Mouse (Mus musculus) T-cell, adult 2 months (primary cell): ENCODE measurements around the gene Clic6.

Experiments used
- DNase-seq: peaks from one replicate; pipeline ENCODE4 v3.0.0; 2022; ENCODE audit warnings: low spot score

Gene Clic6

DNA sequence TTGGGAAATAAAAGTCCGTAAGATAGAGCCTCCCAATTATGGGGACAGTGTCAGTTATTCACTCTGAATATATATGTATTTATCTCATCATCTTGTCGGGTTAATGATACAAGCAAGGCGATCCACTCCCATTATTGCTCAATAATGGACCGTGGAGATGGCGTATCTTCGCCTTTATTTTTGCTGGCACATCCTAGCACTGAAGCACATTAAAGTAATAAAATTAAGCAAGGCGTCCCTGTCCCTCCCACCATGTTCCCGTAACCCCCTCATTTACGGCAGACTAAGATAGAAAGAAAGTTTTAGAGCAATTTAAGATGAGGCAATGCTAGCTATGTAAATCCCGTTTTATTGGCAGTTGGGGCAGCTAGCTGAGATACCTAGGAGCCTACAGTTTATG, 40.4 kb downstream of the Clic6 start:
- no peak for DNase-seq

DNA sequence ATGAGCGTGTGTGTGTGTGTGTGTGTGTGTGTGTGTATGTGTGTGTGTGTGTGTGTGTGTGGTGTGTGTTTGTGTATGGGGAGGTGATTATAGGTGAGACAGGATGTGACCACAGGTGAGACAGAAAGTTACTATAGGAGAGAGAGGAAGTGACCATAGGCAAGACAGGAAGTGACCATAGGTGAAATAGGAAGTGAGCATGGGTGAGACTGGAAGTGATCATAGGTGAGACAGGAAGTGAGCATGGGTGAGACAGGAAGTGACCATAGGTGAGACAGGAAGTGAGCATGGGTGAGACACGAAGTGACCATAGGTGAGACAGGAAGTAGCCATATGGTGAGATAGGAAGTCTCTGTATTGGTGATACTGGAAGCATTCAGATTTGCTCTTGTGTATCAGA, 49.7 kb downstream of the Clic6 start:
- no peak for DNase-seq

DNA sequence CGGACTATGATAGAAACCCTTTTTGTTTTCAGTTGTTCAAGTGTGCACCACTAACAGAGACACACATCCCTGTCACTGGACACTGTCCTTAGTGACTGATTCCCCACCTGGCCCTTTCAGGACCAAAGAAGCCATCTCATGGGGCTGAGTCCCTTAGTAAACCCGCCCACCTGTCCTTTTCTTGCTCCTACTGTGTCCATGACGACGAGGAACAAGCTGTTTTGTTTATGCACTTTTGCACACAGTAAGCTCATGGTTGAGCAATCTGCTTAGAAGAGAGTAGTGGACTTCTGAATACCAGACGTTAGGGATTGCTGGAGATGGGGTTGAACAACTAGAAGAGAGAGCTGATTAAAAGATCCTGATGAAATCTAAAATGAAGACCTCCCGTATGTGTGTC, 52.8 kb downstream of the Clic6 start:
- no peak for DNase-seq

DNA sequence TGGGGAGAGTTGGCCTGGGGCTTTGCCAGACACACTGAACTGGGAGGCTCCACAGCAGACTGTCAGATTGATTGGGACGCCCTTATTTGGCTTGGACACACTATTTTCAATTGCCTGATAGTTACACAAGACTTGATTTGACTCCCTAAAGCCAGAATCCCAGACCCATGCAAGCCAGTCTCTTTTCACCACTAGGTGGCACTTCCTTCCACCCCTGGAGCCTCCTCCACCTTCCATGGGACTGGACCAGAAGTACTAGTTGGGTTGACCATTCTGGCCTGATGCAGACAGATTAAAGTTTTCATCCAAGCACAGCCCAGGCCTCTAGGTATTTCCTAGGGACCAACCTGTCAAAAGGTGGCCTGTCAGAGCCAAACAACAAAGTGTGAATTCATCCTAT, 58.7 kb downstream of the Clic6 start:
- no peak for DNase-seq

DNA sequence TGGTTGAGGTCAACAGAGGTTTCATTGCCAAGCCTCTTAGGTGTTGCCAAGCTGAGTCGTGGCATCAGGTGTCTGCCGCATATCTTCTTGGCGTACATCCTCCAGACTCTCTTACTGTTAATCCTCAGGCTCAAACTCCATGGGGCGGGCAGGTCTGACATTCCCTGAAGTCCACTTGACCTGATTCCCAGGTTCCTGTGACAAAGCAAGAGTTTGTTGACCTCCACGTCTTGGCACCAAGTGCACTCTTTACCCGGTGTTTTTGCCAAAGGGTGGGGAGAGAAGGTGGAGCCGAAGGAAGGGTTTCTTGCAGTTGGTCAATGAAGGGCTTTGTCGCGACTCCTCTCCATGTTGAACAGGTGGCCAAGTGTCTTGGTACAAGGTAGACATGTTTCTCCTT, 63.1 kb downstream of the Clic6 start:
- DNase-seq: no peak

DNA sequence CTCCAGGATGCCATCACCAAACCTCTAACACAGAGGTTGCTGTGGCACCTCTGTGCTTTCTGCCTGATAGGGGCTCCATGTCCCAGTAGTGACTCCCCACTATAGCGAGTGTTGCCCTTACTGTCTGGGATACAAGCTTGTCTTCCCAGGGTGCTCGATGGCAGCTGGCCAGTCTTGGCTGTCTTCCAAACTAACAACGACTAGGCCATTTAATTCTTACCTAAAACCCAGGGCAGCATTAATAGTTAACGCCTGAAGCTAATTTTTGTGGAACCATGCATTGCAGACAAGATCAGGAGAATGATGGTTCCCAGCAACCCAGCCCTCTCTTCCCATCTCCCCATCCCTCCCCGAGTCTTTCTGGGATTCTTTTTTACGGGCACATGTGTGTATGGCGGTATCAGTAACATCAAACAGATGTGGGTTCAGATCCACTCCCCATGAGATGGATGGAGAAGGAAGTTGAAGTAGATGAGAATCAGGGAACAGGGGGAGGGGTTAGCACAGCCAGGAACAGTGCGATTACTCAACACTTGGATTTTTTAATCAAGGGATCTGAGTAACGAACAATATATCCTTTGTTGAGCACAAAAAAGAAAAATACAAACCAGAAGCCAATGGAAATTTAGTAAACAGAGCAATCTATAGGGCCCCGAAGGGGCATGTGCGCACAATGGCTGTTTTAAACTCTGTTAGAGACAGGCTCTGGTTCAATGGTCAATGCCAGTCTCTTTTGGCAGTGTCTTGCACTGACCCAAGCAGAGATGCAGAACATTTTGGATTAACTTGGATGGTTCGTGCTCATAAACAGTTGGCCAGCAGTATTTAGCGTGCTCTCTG, 66.0 kb downstream of the Clic6 start:
- no peak for DNase-seq

DNA sequence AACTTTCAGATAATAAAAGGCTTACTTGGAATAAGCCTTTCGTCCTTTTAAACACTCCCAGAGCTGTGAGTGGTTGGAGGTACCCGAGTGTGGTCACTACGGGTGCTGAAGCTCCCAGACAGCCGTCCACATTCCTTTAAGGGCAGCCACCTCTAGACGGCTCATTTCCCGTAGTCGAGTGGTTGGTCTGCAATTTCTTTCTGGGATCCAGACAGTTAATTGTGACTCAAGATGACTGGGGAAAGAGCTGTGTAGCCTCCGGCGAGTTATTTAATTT, 66.5 kb downstream of the Clic6 start:
- DNase-seq: no peak

DNA sequence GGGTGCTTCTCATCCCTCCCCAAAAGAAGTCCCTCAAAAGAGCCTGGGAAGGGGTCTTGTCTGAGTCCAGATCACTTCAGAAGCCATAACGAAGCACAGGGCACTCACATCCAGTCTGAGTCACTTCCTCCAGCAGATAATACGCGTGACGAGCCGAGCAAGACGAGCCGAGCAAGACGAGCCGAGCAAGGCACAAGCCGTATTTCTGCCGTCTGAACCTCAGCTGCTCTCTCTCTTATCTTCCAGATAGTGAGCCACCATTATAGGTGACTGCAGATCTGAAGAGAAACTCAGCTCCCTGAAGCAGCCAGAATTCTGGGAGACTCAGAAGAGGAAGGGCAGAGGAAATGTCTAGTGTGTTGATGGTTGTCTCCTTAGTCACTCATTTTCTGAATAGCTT, 67.3 kb downstream of the Clic6 start:
- DNase-seq: no peak

DNA sequence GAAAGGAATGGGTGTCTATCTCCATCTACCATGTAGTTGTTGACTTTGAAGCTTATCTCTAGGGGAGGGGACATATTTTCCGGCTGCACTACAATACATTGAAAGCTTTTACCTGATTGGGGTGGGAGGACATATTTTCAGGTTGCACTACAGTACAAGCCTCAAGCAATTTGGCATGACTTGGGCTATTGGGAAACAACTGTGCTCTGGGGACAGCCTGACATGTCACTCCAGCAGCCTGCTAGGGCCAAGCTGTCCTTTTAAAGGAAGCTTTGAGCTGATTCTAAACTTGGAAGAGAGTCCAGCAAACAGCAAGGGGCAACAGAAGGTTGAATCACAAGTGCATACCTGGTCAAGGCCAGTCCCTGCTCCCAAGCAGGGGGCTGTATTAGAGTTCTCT, 69.5 kb downstream of the Clic6 start:
- no peak for DNase-seq

DNA sequence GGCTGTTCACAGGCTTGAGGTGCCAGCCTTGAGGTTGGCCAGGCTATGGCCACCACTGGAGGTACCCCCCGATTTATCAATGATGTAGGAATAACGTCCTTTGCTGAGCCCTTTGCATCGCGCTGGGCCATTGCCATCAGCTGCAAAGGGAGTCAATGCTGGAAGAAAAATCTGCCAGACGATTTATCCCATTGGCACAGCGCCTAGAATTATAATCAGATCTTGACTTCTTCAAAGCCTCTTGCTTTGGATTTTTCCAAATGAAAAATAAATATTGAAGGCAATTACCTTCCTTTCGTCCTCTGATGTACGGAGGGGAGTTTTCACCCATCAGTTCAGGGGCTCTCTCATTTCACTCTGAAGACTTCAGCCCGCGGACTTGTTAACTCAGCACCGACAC, 79.8 kb downstream of the Clic6 start:
- no peak for DNase-seq

DNA sequence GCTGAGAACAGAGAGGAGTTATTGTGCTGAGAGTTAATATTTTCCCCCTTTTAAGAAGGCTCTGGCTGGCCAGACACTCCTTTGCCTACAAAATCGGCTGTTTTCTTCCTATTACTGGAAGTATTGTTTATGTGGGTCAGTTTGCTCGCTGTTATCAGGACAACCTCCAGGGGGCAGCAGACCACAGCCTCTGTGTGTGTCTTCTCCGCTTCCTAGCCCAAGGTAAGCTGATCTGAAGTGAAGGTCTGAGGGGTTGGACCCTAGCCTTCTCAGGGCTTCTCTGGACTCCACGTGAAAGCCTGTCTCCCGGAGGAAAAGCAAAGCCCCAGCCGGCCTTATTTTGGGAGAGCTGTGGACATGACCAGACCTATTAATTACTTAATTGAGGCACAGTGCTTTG, 80.2 kb downstream of the Clic6 start:
- DNase-seq: peak; percentile 70

DNA sequence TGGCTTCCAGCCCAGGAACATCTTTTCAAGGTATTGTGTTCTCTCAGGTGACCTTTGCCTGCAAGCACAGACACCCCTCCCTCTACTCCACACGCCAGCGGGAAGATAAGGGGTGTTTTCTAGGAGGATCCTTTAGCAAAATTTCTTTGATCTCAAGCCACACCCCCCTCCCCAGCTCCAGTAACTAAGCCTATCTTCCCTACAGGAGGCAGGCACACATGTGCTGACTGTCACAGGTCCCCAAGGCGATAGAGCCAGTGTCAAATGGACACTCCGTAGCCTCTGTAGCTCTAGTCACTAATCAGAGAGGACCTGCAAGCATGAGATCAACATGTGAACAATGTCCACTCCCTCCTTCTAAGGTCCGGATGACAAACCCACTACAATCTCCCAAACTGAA, 80.6 kb downstream of the Clic6 start:
- DNase-seq: no peak

DNA sequence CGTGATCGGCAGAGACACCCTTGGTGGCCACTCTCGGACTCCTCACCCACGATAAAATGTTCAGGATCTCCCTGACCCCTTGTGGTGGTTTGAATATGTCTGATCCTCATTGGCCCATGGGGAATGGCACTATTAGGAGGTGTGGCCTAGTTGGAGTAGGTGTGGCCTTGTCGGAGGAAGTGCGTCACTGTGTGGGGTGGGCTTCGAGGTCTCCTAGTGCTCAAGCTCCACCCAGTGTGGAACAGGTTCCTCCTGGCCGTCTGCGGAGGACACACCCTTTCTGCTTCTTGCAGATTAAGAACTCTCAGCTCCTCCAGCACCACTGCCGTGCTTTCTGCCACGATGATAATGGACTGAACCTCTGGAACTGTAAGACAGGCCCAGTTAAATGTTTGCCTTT, 85.7 kb downstream of the Clic6 start:
- DNase-seq: no peak

DNA sequence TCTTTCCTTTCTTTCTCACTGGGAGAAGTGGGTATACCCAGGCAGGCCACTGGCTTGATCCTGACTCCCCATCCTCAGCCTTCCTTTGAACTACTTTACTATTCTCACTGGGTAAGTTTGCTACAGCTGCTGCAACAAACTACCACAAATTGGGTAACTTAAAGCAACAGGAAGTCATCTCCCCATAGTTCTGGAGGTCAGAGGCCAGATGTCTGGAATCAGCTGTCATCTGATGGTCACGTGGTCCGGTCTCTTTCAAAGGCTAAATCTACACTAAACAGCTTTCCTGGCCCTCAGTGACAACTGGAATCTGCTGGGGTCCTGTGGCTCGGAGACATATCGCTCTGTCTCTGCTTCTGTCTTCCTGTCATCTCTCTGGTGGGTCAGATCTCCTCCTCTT, 87.7 kb downstream of the Clic6 start:
- DNase-seq: no peak

DNA sequence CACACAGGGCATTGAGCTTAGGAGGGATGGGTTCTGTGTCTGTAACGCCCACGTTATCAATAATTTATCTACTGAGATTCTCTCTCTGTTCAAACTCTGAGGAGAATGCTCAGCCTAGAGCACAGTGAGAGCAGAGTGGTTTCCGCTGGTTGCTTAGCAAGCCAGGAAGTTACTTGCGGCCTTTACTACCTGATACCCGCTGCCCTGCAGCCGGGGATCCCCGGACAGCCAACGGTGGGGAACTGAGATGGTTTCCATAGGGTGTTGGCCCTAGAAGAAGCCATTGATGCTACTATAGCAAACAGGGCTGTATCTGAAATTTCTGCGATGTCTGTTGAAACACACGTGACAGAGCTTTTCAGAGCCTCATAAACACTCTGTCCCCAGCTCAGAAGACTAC, 90.3 kb downstream of the Clic6 start:
- DNase-seq: peak; percentile 25

DNA sequence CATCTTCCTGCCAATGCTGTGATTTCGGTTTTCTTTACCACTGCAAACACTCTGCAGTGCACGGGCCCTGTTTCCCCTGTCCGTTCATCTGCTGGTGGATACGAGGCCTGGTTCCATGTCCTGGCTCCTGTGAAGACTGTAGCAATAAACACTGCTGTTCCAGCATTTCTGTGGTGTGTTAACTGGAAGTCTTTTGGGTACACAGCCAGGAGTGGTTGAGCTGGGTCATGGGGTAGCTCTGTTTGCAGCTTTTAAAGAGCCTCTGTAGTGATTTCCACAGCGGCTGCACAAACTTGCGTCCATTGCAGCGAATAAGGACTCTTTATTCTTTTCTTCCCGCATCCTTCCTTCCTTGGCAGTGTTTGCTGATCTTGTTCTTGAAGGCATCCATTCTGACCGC, 91.8 kb downstream of the Clic6 start:
- DNase-seq: no peak

DNA sequence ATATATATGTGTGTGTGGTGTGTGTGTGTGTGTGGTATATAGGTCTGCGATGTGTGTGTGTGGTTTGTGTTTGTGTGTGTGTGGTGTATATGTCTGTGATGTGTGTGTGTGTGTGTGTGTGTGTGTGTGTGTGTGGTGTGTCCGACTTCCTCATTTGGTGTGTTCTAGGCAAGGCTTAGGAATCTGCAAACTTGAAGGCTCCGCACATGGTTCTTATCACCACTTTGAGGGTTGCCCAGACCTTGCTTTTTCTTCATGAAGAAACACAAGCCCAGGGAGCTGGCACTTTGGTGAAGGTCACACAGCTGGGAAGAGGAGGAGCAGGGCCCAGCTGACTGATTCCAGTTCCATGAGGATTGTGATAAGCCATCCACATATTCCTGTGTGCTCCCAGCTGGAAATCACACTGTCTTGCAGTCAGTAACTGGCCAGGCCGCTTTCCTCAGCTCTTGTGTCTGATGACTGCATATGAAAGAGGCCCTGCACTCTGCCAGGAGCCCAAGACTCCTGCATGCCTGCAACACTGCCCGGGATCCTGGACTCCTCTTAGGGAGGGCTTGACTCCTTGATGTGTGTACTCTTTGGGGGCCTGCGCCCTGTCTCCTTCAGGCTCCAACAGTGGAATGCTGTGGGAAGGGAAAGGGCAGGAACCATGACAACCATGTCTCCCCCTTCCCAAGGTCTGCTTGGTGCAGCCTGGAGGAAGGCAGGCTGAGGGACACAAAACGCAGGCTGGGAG, 93.5 kb downstream of the Clic6 start:
- no peak for DNase-seq

DNA sequence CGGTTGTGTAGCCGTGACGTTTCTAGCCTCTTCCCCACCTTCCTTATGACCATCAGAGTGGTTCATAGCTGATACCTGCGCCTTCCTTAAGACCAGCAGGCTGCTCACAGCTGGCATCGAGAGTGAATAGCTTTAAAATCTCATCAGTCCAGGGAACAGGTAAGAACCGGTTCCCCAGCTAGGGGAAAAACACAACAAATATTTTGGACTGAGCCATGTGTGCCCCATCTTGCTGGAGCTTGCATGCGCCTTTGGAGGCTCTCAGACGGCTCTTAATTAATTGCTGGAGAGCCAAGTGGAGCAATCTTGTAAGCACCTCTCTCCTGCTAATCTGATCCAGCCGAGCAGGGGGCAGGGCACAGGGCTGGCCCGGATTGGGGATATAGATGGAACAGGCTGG, 95.4 kb downstream of the Clic6 start:
- no peak for DNase-seq

DNA sequence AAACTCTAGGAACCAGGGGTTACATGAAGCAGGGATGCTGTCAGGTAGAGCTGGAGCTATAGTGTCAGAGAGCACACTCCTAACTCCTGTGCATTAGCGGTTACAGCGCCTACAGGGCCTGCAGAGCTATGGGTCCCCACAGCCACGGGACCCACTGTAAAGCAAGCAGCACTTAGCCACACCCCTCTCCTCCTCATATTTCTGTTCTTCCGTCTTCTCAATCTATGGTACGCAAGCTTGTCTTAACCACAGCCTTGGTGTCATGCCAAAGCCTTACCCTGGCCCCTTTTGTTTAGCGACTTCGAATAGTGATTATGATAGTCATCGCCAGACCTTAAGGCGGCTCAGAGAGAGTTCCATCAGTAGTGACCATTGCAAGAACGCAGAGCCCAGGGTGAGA, 96.2 kb downstream of the Clic6 start:
- no peak for DNase-seq

DNA sequence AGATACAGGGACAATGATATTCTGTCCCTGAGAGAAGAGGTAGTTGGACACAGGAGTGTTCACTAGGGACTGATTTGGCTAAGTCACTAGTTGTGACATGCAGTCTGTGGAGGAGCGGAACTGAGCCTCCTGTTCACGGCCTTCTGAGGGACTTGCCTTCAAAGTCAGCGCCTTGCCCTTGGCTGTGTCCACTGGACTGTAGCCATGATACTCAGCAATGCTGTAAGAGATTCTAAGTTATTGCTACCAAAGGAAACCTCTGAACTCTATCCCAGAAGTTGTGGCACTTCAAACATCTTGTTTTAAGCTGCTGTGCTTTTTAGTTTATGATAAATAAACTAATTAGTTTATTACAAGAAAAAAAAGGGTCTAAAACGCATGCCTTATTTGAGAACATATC, 102.3 kb downstream of the Clic6 start:
- no peak for DNase-seq
